Mouse (Mus musculus) layer of hippocampus, adult 9-10 months (tissue): ENCODE data around the gene Cnot2.
"Not testable (repeated sequence)": the region's sequence is repeated elsewhere in the genome, so short reads cannot be mapped to it uniquely, and the experiment has no call there.

Source experiments
- DNase-seq: peaks from one replicate; pipeline ENCODE4 v3.0.0; 2022; ENCODE audit warnings: low spot score

Cnot2 gene

GRCm38 (mm10) chr10:116581369-116581718 lies at the start of gene Cnot2:
Gene Cnot2, minus strand, starts transcription at chr10:116581511.
- peak; percentile 84 for DNase-seq

DNA sequence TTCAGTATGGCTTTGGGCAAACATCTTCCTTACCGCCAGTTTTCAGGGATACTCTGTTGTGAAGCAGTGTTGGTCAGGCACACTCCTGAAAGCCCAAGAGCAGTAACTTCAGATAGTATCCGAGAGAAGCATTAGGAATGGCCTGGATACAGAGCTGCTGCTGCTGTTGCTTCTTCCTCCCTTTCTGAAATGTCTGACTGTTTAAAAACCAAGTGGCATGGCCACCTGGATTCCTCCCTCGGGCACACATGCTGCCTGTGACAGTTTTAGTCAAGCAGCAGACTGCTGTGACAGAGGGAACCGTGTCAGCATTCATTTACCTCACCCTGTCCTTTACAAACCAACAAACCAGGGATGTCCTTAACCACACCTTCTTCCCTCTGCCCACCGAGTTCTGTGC lies 47.6 kb upstream of the Cnot2 start:
- DNase-seq, result no peak

- no peak for DNase-seq
These were observed 44.7 kb upstream of the Cnot2 start for GRCm38 (mm10) chr10:116626009-116626408.

DNA sequence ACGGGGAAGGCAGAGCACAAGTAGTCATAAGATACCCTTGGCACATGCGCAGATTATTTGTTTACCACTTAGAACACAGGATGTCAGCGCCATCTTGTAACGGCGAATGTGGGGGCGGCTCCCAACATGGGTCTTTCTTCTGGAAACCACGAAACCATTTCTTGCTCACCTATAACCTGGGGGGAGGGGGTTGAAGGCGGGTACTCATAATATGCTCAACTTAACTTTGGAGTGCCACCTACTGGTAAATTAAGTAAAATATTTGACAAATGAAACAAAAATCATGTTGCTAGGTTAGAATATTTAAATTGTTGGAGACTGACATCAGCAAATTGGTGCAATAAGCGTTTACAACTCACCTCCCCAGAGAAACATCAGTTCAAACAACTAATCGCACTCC lies 31.9 kb upstream of the Cnot2 start:
- not testable (repeated sequence) for DNase-seq

DNA sequence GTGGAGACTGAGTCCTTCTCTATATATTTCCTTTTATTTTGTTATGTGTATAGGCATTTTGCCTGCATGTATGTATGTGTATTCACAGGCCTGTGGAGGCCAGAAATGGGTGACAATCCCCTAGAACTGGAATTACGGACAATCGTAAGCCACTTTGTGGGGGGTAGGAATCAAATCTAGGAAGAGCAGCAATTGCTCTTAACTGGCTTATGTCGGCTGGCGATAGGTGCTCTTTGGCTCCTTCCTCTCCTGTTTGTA lies 23.5 kb upstream of the Cnot2 start:
- DNase-seq, result no peak

DNA sequence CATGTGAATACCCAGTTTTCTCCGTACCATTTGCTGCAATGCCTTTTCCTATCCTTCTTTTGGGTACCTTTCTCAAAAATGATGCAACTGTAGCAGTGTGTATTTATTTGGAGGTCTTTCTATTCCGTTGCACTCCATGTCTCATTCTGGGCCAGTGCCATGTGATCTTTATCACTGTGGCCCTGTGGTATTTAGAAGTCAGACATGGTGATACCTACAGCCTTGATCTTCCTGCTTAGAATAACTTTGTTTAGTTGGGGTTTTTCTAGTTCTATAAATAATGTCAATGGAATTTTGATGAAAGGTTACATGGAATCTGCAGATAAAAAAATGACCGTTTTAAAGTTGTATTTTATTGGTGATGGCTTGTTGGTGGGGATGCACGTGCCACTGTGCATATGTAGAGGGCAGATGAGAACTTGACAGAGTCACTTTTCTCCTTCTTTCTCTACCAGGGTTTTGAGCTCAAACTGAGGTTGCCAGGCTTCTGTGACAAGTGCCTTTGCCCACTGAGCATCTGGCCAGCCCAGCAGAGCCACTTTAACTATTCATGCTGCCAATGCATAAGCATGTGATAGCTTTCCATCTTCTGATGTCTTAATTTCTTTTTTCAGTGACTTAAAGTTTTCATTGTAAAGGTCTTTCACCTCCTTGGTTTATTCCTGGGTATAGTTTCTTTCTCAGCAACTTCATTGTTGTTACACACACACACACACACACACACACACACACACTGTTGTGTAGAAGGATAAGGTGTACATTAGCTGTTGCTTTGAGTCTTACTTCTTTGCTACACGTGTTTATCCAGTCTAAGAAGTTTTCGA lies 23.0 kb upstream of the Cnot2 start:
- DNase-seq, result no peak

- no peak for DNase-seq
These were observed 17.9 kb upstream of the Cnot2 start for GRCm38 (mm10) chr10:116599056-116599850.

DNA sequence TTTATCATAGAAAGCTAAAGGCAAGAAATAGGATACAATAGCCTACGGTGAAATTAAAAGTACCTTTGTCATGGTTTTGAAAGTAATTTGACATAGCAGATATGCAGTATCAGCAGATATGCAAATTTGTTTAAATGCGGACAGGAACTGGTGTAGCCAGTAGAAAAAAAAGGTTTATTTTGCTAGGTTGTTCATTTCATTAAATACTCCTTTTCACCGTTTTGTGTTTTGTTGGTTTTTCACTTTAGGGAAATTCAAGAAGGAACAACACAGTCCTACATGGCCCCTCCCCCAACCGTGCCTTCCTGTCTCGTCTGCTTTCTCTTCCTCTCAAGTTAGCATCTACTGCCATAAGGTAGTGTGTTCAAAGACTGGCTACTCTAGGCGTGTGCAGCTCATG lies 1.4 kb upstream of the Cnot2 start:
- no peak for DNase-seq

DNA sequence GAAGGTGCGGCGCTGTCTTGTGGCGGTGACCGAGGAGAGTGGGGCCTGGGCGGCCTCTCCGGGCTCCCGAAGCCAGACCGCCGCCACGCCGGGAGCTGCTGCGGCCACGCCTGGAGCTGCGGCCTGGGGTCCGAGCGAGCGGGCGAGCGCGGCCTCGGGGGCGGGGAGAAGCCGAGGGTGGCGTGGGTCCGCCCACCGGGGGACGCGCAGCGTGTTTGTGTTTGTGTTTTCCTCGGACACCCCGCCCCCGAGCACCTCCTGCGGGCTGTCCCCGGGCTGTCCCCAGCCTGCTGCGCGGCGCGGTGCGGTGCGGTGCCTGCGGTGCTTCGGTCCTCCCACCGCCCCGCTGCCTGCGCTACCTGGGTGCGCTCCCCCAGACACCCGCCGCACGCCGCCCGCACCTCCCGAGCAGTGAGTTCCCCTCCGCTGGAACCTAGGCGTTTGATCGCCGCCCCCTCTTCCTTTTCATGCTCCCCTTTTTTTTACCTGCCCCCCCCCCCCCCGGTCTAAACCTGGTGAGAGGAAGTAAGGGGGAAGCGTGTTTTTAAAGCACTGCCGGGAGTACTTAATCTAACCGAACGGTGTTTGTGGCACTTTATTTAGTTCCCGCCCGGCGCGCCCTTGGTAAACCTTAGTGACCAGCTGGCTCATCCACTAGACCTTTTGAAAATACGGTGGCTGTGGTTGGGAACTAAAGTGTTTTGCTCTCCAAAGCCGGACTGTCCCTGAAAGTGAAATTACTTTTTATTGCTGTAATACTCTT lies 589 bp upstream of the Cnot2 start:
- no peak for DNase-seq

GRCm38 (mm10) chr10:116580591-116581358 lies 536 bp downstream of the Cnot2 start:
- no peak for DNase-seq

- no peak for DNase-seq
These were observed 1.8 kb downstream of the Cnot2 start for GRCm38 (mm10) chr10:116579478-116579877.

GRCm38 (mm10) chr10:116578375-116578774 lies 2.9 kb downstream of the Cnot2 start:
- DNase-seq, result no peak

DNA sequence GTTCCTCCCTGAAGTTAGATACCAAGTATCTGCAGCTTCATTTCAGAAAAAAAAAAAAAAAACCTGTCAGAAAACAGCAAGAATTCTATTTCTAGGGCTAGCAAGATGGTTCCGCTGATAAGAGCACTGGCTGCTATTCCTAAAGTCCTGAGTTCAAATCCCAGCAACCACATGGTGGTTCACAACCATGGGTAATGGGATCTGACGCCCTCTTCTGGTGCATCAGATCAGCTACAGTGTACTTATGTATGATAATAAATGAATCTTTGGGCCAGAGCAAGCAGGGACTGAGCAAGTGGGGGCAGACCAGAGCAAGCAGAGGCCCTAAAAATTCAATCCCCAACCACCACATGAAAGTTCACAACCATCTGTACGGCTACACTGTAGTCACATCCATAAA lies 4.1 kb downstream of the Cnot2 start:
- no peak for DNase-seq

GRCm38 (mm10) chr10:116576071-116576470 lies 5.2 kb downstream of the Cnot2 start:
- DNase-seq, result not testable (repeated sequence)

- no peak for DNase-seq
These were observed 10.8 kb downstream of the Cnot2 start for GRCm38 (mm10) chr10:116570526-116570925.

DNA sequence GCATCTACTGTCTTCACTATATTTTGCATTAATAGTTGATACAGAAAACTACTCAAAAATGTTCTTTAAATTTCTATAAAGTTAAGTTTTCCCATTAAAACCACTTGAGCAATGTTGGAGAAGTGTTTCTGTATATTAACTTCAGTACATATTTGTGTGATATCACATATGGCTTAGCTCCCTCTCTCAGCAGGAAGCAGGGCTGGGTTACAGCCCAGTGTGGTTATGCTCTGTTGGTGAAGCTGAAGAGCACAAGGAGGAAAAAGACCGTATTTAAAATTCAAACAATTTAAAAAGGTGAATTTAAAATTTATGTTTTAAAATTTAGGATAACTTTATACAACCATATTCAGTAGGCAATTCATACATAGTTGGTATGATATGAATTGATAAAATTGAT lies 12.8 kb downstream of the Cnot2 start:
- DNase-seq, result no peak

DNA sequence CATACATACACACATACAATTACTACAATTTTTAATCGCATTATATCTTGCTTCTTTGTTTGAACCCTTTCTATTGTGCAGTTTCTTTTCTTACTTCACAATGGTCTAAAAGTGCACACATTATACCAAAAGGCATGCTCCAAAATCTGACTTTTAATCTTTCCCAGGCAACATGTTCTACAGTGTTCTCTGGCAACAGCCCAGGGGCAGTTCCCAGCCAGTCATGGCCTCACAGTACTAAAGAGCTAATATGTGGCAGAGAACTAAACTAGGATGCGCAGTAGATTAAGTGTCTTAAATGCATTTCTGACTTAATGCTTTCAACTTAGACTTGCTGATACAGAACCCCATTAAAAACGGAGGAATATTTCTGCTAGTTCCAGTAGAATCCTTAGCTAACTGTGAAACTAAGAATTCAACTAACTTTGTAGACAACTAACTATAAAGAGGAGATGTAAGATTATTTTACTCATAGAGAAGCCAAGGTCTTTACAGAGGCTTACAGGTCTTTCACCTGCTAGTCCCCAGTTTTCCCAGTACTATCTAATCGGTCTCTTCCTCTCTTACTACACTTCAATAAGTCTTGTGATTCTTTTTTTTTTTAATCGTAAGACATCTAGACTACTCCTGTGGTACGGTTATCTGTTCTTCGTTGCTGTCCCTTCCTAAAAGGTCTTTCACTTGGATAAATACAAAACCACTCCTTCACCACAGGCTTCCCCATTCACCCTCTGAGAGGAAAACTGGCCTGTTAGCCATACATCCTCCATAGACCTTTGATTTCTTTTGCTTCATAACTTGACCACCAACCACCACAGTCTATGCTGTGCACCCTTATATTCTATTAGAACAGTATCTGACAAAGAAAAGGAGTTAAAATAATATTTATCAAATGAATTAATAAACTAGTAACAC lies 13.6 kb downstream of the Cnot2 start:
- no peak for DNase-seq

- not testable (repeated sequence) for DNase-seq
These were observed 14.8 kb downstream of the Cnot2 start for GRCm38 (mm10) chr10:116566492-116566891.

GRCm38 (mm10) chr10:116564828-116565602 lies 16.3 kb downstream of the Cnot2 start:
- DNase-seq, result no peak
